Mouse (Mus musculus): ENCODE data around the gene Tln1.

- TF ChIP-seq POLR2A (IDR thresholded peaks at IDR 0.05; ENCODE audit: extremely low read depth, insufficient read depth, low read length) (no peak), CTCF (IDR thresholded peaks at IDR 0.05; ENCODE audit: low read depth, low read length) (no peak)
Measured at GRCm38 (mm10) chr4:43496587-43496986, 65.9 kb downstream of the Tln1 start.
